Mouse (Mus musculus) embryonic fibroblast, embryonic 13.5 days (primary cell): Measurements from ENCODE around the gene Spaar.

ENCODE experiments used
- CTCF ChIP-seq: IDR thresholded peaks from 2 replicates; pipeline ENCODE4 v1.5.1; 2011; ENCODE audit warnings: mild to moderate bottlenecking, control low read depth, low read length, moderate library complexity, borderline replicate concordance; ENCODE audit not compliant: insufficient read depth
- POLR2A ChIP-seq: IDR thresholded peaks from 2 replicates; pipeline ENCODE4 v1.6.1; 2011; ENCODE audit warnings: low read depth, mild to moderate bottlenecking, control low read depth, low read length, moderate library complexity

DNA sequence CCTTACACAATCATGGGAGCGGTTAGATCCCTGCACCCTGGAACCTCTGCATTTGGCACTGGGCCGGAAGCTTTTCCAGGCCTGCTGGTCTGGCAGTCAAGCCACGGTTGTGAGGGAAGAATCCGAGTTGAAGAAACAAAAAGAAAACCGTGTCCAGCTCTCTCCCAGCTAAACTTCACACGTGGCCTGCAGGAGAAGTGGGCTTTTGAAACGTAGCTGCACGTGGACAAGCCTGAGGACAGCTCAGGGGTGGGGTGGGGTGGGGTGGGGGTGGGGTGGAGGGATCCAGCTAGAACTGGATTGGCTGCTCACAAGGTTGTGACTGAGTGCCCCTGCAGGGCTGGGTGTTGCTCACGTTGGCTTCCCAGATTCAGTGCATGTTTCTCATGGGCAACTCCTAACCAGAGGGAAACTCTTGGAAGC is 34.6 kb upstream of the Spaar start:
- TF ChIP-seq CTCF: no peak
- no peak for TF ChIP-seq POLR2A
